Mouse (Mus musculus): ENCODE measurements at regions not wholly inside any gene's neighbourhood (a gene's known extent, or its start where the extent isn't known, plus 50 kb on each side); places are given as distances from the start of the nearest gene placed in this dataset.

DNA sequence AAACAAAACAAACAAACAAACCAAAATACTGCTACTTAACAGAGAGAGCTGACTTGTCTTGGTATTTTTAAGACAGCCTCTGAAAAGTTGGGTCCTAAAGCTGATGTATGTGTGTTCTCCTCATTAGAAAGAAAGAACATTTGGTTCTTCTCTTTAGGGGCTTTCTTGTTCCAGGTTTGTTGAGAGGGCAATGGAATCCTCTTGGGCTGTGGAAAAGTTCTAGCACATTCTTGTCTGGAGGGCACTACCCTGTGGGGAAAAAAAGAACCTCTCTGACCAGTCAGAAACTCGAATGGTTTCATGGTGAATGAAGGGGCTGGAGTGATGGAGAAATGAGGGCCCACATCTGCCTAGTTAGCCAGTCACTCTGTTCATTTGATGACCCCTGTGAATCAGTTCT is 1874.5 kb upstream of the Lrrc6 start:
- DNase-seq (ENCODE audit: low spot score in 2 of 2), result no peak

DNA sequence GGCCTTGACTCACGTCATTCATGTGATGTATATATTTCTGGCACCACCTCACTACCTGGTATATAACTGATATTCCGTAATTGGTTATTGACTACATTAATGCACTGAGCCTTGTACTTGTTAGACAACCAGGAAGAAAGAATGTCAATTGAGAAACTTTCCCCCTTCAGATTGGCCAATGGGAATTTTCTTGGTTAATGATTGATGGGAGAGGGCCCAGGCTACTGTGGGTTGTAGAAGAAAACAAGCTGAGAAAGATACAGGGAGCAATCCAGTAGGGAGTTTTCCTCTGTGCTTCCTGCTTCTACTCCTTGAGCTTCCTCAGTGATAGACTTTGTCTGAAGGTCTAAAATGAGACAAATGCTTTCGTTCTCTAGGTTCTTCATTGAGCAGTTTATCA is 1866.1 kb upstream of the Lrrc6 start:
- no peak for DNase-seq (ENCODE audit: low spot score in 2 of 2)

DNA sequence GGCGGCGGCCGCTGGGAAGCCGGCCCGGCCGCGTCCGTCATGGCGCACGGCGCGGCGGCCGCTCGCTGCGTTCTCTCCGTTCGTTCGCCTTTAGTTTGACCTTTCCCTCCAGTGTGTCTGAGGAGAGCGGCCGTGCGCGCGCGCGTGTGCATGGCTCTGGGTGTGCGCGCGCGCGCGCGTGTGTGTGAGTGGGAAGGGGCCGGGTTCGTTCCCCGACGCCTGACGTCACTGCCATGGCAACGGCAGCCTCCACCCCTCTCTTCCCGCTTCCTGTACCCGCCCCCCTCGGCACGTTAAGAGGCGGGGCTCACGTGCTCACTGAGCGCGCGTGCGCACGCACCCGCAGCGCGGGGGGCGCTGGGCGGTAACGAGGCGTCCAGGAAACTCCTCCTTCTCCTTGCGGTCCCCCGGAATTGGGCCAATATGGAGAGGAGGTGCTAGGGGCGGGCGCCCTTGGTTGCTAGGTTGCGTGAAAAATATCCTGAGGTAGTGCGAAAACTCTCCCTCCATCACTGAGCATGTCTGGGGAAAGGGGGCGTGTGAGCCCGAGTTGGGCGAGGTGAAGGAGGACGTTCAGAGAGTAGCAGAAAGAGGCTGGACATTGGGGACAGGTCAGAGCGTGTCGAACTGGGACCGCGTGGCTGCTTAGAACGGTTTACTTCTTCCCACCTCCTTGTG is 1862.5 kb upstream of the Lrrc6 start:
- DNase-seq (ENCODE audit: low spot score in 2 of 2), result peak; percentile 98

- peak; percentile 23 to 27 for DNase-seq (ENCODE audit: low spot score in 2 of 2)
Observed at GRCm38 (mm10) chr15:68362081-68363057, 1861.7 kb upstream of the Lrrc6 start.

DNA sequence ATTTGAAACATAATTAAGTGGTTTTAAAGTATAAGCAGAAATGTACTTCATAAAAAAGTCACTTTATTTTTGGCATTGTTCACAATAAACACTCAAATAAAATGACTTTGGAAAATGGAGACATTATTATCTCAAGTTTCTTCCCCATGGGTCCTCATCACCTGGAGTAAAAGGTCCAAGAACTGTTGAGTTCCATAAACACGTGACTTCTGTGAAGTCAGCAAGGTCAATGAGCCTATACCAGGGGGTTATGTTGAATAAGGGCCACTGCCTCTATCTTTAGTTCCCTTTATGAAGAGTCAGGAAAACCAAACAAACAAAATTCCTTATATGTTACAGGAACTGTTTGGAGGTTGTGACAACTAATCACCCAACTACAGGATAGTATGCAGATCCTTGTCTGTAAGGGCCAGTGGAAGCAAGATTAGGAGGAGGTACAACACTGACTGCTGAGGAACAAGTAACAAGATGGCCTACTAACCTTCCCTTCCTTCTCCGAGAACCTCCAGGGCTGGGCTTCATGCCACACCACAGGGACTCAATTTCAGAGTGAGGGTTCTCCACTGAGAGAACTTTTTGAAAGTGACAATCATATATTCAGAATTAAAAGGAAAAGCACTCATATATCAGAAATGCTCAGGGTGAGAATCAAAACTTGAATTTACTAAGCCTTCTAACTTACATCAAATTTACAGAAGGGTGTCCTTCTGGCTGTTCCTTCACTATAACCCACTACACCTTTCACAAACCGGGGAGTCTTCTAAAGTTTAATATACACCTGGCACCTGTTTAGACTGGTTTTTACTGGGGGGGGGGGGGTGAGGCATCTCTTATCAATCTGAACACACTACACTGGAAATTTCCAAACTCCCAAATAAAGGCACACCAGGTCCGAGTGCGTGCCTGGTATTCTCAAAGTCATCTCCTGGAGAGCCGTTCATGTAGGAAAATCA is 1860.5 kb upstream of the Lrrc6 start:
- DNase-seq (ENCODE audit: low spot score in 2 of 2), result no peak

DNA sequence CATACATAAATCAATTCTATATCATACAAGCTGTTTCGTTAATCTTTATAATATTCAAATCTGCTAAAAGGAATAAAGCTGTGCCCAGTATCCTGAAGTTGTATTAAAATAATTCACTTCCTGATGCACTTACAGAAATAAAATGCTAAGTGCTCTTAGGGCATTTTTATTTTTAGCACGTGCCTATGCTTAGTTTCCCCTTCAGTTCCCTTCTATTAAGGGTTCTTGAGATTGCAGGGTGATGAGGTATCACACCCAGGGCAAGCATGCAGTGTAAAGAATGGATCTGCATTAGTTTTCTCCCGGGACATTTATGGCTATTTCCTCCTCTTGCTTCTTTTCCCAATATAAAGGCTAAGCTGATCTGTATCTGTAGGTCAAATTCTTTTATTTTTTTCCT is 1858.8 kb upstream of the Lrrc6 start:
- no peak for DNase-seq (ENCODE audit: low spot score in 2 of 2)

DNA sequence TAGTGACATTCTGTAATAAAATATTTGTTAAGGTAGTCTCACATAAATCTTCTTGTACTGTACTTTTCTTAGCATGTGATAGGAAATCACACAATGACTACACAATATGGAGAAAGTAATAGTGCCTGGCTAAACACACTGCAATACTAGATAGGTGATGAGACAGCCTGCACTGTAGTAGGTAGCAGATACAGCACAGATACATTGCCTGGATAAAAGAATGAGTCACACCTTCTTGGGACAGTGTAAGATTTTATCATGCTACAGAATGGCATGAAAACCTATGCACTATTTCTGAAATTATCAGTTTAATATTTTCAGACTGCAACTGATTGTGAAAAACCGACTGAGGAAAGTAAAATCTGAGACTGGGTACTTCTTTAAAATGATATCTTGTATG is 1855.2 kb upstream of the Lrrc6 start:
- DNase-seq (ENCODE audit: low spot score in 2 of 2), result no peak

DNA sequence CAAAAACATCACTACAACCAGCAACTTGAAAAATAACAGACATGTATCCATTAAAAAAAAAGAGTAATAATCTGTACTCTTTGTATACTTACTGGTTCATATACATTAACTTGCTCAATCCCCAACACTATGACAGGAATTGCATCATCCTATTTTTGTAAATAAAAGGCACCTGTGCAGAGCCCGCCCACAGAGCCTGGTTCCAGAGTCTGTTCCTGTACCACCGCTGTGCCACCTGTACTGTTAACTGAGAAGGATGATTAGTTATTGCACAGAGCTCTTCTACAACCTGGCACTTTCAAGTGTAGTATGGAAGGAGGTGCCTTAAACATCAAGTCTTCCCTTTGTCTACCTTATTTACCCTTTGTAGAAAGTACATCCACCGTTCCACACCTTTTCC is 1843.9 kb upstream of the Lrrc6 start:
- DNase-seq (ENCODE audit: low spot score in 2 of 2), result no peak

- DNase-seq (ENCODE audit: low spot score in 2 of 2), result no peak
Observed at GRCm38 (mm10) chr15:68342542-68342941, 1841.8 kb upstream of the Lrrc6 start.

DNA sequence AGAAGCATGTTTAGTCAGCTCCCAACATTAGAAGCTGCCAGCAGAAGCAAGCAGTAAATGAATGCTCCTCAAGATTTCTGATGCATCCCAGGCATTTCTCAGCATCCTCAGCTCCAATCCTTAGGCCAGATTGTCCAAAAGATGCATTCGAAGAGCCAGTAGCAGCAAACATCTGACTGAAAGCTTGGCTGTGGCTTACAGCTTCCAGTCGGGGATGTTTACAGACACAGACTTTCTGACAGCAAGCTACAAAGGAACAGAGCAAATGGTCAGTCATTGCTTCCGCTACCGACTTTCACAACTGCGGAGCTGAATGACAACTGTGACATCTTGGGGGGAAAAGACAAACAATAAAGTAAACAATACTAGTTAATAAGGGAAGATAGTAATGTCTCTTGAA is 1840.3 kb upstream of the Lrrc6 start:
- DNase-seq (ENCODE audit: low spot score in 2 of 2), result no peak

DNA sequence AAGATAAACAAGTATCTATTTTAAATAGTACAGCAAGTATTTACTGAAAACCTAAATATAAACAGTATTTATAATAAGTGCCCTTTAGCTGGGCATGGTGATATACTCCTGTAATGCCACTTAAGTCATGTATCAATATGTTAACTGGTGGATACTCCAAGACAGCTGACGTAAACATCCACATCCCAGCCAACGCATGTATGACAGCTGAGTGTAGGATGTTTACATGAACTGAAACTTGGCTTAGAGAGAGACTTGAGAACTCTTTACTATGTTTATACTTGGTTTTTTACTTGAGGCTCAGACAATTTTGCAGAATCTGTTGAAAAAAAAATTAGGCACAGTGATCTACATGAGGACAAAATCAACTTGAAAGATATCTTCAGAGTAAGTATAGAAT is 1836.6 kb upstream of the Lrrc6 start:
- DNase-seq (ENCODE audit: low spot score in 2 of 2), result no peak

- DNase-seq (ENCODE audit: low spot score in 2 of 2), result no peak
Observed at GRCm38 (mm10) chr15:68335837-68336236, 1835.1 kb upstream of the Lrrc6 start.

GRCm38 (mm10) chr15:68316116-68316515 is 1815.4 kb upstream of the Lrrc6 start:
- no peak for DNase-seq (ENCODE audit: low spot score in 2 of 2)
